Mouse (Mus musculus): Measurements from ENCODE around the gene Ldb1.
"Not testable (repeated sequence)": the region's sequence is repeated elsewhere in the genome, so short reads cannot be mapped to it uniquely, and the experiment has no call there.

Gene Ldb1

DNA sequence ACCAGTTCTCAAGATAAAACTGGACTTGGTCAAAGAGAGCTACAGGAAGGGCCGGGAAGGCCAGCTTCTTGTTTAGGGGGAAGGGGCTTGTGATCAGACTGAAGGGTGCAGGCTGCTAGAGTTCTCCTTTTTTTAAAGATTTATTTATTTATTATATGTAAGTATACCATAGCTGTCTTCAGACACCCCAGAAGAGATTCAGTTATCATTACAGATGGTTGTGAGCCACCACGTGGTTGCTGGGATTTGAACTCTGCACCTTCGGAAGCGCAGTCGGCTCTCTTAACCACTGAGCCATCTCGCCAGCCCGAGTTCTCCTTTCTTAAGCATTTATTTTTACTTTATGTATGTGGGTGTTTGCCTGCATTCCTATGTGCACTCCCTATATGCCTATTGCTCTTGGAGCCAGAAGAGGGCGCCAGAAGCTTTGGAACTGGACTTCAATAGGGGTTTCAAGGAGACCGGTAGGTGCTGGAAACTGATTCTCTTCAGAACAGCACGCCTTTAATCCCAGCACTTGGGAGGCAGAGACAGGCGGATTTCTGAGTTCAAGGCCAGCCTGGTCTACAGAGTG is 16.2 kb downstream of the Ldb1 start:
- no peak for DNase-seq (ENCODE audit: low spot score in 2 of 2)

- DNase-seq (ENCODE audit: low spot score in 2 of 2): no peak
Observed at GRCm38 (mm10) chr19:46026567-46026966, 18.4 kb downstream of the Ldb1 start.

- no peak for DNase-seq (ENCODE audit: low spot score in 2 of 2)
Observed at GRCm38 (mm10) chr19:46024959-46025358, 20.1 kb downstream of the Ldb1 start.

GRCm38 (mm10) chr19:46016023-46016422 is 29.0 kb downstream of the Ldb1 start:
- no peak for DNase-seq (ENCODE audit: low spot score in 2 of 2)

DNA sequence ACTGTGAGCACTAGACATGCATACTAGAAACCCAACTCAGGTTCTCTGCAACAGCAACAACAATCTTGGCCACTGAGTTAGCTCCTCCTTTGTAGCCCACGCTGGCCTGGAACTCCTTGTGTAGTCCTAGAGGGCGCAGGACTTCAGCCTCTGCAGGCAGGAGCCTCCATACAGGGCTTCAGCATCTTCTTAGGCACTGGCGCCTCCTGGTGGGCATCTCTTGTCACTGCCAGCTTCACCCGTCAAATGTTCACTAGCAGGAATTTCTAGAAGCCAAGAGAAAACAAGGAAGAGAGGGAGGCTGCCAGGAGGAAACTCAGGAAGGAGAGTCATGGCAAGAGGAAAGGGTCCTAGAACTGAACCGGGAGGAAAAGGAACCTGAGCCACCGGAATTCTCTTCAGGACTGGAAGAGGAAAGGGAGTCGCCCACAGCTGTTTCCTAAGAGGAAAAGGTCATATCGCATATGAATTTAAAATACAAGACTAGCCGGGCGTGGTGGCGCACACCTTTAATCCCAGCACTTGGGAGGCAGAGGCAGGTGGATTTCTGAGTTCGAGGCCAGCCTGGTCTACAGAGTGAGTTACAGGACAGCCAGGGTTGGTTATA is 30.3 kb downstream of the Ldb1 start:
- DNase-seq (ENCODE audit: low spot score in 2 of 2): peak; percentile 75 to 87

DNA sequence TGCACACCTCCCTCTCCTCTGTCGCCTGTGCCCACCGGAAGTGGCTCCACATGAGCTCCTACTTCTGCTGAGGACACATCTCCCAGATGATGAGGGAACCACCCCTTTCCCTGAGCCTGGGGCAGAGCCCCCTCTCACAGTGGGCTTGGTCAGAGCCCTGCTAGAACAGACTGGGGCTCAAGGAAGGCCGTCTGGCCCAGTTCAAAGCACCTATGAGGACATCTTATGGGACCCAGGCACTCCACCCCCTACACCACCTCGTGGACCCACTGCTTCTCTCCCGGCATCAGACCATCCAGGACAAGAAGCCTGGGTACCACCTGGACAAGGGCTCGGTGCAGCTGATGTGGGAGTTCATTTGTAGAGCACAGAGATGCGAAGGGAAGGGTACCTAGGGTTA is 39.3 kb downstream of the Ldb1 start:
- DNase-seq (ENCODE audit: low spot score in 2 of 2): no peak

GRCm38 (mm10) chr19:46004814-46005466 is 40.1 kb downstream of the Ldb1 start:
- DNase-seq (ENCODE audit: low spot score in 2 of 2): no peak

GRCm38 (mm10) chr19:46003371-46004226 is 41.4 kb downstream of the Ldb1 start, which contains the start of gene Hps6:
TSS of gene Hps6 (plus strand) at chr19:46003508.
- DNase-seq (ENCODE audit: low spot score in 2 of 2): peak; percentile 78 to 82

- DNase-seq (ENCODE audit: low spot score in 2 of 2): no peak
Observed at GRCm38 (mm10) chr19:46002279-46002678, 42.7 kb downstream of the Ldb1 start.

DNA sequence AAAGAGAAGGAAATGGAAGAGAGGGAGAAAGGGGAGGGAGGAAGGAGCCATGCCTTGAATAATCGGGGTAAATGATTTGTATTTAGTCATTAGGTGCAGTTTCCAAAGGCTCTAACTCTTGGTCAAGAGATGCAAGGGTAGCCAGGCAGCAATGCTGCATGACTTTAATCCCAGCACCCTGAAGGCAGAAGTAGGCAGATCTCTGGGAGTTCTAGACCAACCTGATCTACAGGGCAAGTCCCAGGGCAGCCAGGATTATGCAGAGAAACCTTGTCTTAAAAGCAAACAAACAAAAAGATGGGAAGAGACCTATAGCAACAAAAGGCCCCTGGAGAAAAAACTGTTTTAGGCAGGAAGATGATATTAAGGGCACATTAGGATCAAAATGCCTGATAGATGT is 45.6 kb downstream of the Ldb1 start:
- no peak for DNase-seq (ENCODE audit: low spot score in 2 of 2)

DNA sequence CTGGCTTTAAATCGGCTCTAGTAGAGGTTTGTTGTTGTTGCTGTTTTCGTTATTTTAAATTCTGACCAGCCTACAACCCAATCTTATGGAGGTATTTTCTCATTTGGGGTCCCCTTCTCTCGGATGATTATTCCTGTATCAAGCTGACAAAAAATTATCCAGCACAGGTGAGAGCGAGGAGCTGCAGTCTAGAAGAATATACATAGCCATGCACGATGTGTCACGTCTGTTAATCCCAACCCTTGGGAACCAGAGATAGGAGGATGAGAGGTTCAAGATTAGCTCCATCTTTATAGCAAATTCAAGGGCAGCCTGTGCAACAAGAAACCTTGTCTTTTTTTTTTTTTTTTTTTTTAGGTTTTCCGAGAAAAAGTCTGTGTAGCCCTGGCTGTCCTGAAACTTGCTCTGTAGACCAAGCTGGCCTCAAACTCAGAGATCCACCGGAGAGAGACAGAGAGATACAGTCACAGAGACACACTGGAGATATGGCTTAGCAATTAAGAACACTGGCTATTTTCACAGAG is 46.3 kb downstream of the Ldb1 start:
- no peak for DNase-seq (ENCODE audit: low spot score in 2 of 2)

DNA sequence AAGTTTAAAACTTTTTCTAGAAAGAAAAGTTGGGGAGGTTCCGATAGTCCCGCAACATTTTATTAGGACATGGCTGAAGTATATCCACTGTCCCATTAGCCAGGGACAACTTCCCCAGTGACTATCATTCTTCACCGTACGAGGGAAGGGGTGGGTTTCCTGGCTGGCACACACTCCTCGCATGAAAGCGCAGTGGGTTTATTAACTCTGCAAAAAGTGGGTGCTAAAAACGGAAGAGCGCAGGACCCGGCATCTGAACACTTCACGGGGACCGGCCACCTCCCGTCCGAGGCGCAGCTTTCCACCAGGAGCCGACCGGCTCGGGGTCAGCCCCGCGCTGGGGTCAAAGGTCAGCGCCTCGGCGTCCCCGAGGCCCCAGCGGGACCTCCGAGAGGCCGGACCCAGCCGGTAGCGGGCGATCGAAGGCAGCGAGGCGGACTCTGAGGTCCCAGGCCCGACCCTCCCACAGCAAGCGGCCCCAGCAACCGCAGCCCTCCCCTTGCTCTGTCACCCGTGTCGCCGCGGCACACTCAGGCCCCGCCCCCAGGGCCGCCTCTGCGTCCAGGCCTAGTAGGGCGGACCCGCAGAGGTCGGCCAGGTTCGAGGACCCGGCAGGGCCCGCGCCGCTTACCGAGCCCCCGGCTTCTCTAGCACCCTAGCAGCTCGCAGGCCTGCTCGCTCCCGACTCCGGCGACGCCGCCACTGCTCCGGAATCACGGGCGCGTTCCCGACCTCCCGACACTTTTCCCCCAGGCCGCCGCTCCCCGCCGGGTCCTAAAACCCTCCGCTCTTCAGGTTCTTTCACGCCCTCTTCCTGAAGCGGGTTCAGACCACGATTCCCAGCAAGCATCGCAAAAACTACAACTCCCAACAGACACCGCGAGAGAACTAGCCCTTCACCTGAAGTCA is 47.0 kb downstream of the Ldb1 start, which contains the start of gene Armh3:
TSS of gene Armh3 (minus strand) at position 704 of the 909 bp plus-strand sequence.
- DNase-seq (ENCODE audit: low spot score in 2 of 2): peak; percentile 86 to 87

DNA sequence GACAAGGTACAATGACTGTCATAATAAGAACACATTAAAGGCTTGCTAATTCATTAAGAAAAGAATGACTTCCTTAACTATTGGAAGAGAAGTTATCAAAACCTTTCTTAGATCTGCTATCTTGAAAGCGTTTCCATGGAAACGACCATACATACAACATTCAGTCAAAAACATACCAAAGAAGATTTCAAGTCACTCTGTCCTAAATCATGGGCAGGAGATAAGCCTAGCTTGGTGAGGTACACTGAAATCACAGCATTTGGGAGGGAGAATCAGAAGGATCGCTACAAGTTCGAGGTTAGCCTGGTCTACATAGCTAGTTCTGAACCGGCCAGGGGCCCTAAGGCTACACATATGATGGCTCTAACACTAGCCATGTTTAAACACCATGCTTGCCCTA is 47.6 kb downstream of the Ldb1 start:
- no peak for DNase-seq (ENCODE audit: low spot score in 2 of 2)

DNA sequence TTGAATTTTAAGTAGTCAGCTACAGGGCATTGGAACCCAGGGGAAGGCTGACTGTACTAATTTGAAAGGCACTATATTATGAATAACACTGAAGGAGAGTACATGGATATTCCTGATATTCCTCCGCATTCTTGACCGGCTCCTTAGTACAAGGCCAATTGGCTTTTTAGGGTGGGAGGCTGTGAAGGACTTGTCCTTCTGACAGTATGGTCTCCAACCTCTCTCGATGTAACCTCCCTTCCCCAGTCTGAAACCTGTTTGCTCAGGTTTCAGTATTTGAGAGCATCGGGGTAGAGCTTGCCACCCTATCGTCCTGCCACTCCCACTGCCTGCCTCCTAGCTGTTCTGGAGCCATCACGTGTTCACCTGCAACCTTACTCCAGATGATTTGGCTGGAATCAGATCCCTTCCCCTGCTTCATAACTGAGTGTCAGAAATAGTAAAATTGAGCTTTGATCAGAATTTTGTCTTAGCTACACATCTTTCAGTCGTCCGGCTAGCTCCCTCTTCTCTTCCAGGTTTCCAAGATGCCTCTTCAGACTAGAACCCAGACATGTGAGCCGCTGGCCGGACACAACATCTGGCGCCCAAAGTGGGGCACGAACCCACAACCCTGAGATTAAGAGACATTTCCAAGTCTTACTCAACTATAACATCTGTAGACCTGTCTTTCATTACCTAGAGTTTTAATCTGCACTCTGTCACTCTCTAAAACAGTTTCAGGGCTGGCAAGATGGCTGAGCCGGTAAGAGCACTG is 50.9 kb downstream of the Ldb1 start:
- DNase-seq (ENCODE audit: low spot score in 2 of 2): no peak

DNA sequence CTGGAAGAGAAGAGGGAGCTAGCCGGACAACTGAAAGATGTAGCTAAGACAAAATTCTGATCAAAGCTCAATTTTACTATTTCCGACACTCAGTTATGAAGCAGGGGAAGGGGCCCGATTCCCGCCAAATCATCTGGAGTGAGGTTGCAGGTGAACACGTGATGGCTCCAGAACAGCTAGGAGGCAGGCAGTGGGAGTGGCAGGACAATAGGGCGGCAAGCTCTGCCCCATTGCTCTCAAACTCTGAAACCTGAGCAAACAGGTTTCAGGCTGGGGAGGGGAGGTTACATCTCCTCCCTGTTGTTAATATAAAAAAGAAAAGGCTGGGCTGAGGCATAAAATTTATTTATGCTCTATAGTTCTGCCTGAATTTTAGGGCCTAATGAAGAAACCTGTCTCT is 51.6 kb downstream of the Ldb1 start:
- not testable (repeated sequence) for DNase-seq (ENCODE audit: low spot score in 2 of 2)

DNA sequence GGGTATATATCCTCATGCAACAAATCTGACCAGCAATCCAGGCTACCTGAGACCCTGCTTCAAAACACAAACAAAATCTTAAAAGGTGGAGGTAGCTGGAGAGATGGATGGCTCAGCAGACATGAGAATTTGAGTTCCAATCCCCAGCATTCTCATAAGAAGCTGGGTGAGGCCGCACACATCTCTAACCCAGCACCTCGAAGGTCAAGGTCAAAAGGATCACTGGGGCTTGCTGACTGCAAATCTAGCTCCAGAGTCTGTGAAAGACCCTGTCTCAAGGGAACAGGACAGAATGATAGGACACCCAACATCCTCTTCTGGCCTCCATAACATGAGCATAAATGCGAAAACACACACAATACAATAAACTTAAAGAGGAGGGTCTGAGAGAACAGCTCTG is 53.8 kb downstream of the Ldb1 start:
- no peak for DNase-seq (ENCODE audit: low spot score in 2 of 2)

DNA sequence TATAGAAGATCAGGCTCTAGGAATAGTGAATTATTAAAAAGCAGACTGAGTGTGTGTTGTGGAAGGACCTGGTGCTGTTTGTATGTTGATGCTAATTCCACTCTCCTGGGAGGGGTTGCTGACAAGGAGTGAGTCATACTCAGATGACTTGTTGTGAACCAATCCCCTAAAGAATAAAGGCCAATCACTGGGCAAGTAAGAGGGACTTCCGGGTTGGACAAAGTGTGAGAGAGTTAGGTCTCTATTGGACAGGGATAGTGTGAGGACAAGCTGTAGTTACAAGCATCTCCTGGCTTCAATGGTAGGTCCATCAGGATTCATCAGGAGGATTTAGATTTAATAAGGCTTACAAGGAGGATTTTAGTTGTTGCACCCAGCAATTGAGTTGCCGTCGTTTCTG is 56.8 kb downstream of the Ldb1 start:
- DNase-seq (ENCODE audit: low spot score in 2 of 2): no peak

GRCm38 (mm10) chr19:45984379-45984778 is 60.6 kb downstream of the Ldb1 start:
- DNase-seq (ENCODE audit: low spot score in 2 of 2): no peak
